Mouse (Mus musculus) hindbrain, embryonic 15.5 days (tissue): ENCODE data around the gene Bmp2k. TPM values are rescaled to one million over a fixed set of nuclear protein-coding genes. Genes with fewer than 3 reads are reported as not detected.

ENCODE experiments used
- ATAC-seq: fragments of 200-750 bp; cut with Nextera tagmentation; 2 replicates; pipeline ENCODE4 v1.8.0; 2017; ENCODE audit warnings: low read depth, moderate number of reproducible peaks, moderate TSS enrichment; ENCODE audit not compliant: low FRiP score
- H3K27ac ChIP-seq: fragments of 300-500 bp; sonication (generic); replicated peaks from 2 replicates; pipeline ENCODE4 v1.5.1; 2015; ENCODE audit warnings: mild to moderate bottlenecking, inconsistent platforms
- H3K27me3 ChIP-seq: fragments of 300-500 bp; sonication (generic); 2 replicates; pipeline ENCODE4 v1.6.1; 2015; ENCODE audit warnings: control low read depth, inconsistent platforms
- H3K36me3 ChIP-seq: fragments of 300-500 bp; sonication (generic); 2 replicates; pipeline ENCODE4 v1.6.1; 2015; ENCODE audit warnings: control low read depth, inconsistent platforms
- H3K4me1 ChIP-seq: fragments of 300-500 bp; sonication (generic); replicated peaks from 2 replicates; pipeline ENCODE4 v1.6.1; 2015; ENCODE audit warnings: control low read depth, inconsistent platforms
- H3K4me2 ChIP-seq: fragments of 300-500 bp; sonication (generic); 2 replicates; pipeline ENCODE4 v1.6.1; 2015; ENCODE audit warnings: moderate library complexity, mild to moderate bottlenecking, inconsistent platforms
- H3K4me3 ChIP-seq: fragments of 300-500 bp; sonication (generic); 2 replicates; pipeline ENCODE4 v1.5.1; 2015; ENCODE audit warnings: mild to moderate bottlenecking, inconsistent platforms
- H3K9ac ChIP-seq: fragments of 300-500 bp; sonication (generic); 2 replicates; pipeline ENCODE4 v1.6.1; 2015; ENCODE audit warnings: inconsistent platforms
- H3K9me3 ChIP-seq: fragments of 300-500 bp; sonication (generic); 2 replicates; pipeline ENCODE4 v1.6.1; 2016; ENCODE audit warnings: control low read depth, inconsistent platforms
- WGBS: fragments of 180-500 bp; shearing (Covaris S2); methylation state at CpG from one replicate; pipeline ENCODE4 v1.1.7; 2015; 5-methylcytosine and 5-hydroxymethylcytosine counted together
- polyA plus RNA-seq: library from polyadenylated mRNA; unstranded; fragments of >200 nt; fragmentation: Nextera tagmentation; extraction: Ambion mirVana; gene quantifications from 2 replicates; pipeline ENCODE4 v1.2.1, GENCODE M21; 2015

Gene Bmp2k
- polyA plus RNA-seq, 1 experiment from 2014 or later, result 9.9 TPM

DNA sequence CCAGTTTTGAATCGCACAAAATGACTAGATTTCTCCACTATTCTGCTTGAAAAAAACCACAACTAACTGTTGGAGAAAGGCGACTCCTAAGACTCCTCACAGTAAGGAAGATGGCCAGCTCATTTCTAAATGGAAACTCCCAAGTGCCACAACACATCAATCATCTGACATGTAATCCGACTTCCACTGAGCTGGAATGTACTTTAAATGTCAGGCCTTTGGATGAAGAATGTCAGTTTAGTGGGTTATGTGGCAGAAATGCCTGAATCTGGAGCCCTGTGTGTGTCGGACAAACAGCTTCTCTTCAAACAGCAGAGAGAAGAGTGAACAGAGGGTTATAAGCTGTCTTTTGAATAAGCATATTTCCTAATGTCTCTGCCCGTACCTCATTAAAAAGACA, 1.7 kb upstream of the Bmp2k start:
- ATAC-seq, result no peak
- 74% methylated on average over 5 of the region's 5 CpGs for WGBS
- Histone ChIP-seq H3K4me3 (no peak overlapping the region), H3K9ac (no peak overlapping the region), H3K4me1 (peaks cover 32% of the 10 kb centered on the region), H3K9me3 (no peaks in the 10 kb centered on the region), H3K27me3 (no peaks in the 10 kb centered on the region), H3K4me2 (0 out of 2 replicates have a peak overlapping the region, but pooled peaks have one; percentile 88), H3K36me3 (no peaks in the 10 kb centered on the region), H3K27ac (no peak overlapping the region)

DNA sequence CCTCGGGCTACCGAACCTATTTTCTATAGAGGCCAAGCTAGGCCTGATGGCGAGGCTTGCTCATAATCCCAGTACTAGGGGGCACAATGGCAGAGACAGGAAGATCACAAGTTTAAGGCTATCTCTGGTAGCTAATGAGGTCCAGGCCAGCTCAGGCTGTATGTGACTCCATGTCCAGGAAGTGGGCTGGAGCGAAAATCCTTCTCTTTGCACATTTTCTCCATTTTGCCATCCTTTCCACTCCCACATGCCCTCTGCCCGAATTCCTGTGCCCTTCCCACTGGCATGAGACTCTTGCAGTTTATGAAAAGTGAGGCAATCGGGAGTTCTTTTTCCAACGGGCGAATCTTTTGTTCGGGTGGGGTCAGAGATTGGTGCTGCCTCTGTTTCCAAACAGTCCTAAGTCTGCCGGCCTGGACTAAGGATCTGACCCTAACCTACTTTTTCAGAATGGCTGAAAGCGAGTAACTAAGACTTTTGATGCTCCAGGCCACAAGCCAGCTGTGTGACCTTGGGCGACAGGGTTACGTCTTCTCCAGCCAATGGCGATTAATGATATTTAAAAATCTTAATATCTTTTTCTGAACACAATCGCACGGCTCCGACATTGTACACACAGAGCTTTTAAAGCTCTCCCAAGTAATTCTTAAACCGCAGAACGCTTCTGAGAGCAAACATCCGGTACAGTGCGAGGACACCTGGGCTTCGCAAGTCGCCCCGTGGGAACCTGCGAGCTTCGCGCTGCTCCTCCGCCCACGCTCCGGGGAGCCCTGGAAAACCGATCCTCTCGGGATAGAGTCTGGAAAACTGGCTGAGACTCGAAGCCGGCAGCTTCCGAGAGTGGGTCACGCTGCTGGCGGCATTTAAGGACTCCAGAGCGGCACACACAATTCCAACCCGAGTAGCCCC, 834 bp upstream of the Bmp2k start:
- Histone ChIP-seq H3K9me3 (no peaks in the 10 kb centered on the region), H3K9ac (peak overlapping the region; percentile 72), H3K4me3 (peak overlapping the region; percentile 94), H3K4me2 (peak overlapping the region; percentile 88), H3K27me3 (no peaks in the 10 kb centered on the region), H3K36me3 (no peaks in the 10 kb centered on the region), H3K27ac (peak overlapping the region; percentile 90), H3K4me1 (peaks cover 32% of the 10 kb centered on the region)
- no peak for ATAC-seq
- 15% methylated on average over 39 of the region's 39 CpGs for WGBS

DNA sequence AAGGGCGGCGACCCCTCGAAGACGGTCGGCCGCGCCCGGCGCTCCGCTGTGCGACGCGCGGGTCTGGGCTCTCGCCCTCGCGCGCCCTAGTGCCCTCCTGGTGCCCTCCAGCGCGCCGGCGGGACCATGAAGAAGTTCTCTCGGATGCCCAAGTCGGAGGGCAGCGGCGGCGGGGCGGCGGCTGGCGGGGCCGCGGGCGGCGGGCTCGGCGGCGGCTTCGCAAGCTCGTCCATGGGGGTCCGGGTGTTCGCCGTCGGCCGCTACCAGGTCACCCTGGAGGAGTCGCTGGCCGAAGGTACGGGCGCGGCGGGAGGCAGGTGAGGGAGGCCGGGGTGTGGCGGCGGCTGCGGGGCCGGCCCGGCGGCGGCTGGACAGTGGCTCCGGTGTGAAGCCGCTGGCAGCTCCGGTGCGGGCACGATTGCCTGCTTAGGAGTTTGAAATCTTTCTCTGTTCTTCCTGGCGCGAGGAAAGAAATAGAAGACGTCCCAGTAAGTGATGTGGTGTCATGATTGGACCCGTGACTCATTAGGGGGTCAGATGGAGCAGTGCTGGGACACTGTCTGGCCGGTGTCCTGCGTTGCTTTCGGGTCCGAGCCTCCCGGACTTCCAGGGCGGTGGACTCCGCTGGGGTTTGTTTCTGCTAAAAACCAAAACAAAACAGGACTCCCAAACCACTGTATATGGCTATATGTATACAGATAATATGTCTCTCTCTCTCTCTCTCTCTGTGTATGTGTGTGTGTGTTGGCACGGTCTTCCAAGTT, 495 bp downstream of the Bmp2k start:
- WGBS, result under 1% methylated on average over 70 of the region's 75 CpGs
- Histone ChIP-seq H3K27me3 (no peaks in the 10 kb centered on the region), H3K9me3 (no peaks in the 10 kb centered on the region), H3K9ac (peak overlapping the region; percentile 72), H3K4me2 (peak overlapping the region; percentile 88), H3K27ac (peak overlapping the region; percentile 90), H3K4me3 (peak overlapping the region; percentile 94), H3K4me1 (peaks cover 32% of the 10 kb centered on the region), H3K36me3 (no peaks in the 10 kb centered on the region)
- peak; percentile 6 for ATAC-seq

DNA sequence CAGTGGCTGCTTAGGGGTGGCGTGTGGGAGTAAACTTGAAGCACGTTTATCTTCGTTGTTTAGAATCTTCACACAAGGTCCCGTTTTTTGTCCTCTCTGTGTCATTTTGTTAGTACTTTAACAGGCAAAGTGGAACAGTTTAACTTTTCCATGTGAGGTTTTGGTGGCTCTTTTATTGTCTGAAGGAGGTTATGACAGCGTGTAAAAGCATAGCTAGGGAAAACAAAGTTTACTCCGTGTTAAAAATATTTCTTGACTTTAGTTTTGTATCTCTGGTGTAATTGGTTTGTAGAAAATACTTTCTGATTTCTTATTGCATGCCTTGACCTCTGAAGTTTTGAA, 1.0 kb downstream of the Bmp2k start:
- Histone ChIP-seq H3K4me2 (peak overlapping the region; percentile 88), H3K4me3 (peak overlapping the region; percentile 94), H3K27ac (no peak overlapping the region), H3K36me3 (no peaks in the 10 kb centered on the region), H3K9ac (peak overlapping the region; percentile 72), H3K9me3 (no peaks in the 10 kb centered on the region), H3K4me1 (peaks cover 32% of the 10 kb centered on the region), H3K27me3 (no peaks in the 10 kb centered on the region)
- ATAC-seq, result no peak
- WGBS, result 10% methylated on average over 6 of the region's 6 CpGs

DNA sequence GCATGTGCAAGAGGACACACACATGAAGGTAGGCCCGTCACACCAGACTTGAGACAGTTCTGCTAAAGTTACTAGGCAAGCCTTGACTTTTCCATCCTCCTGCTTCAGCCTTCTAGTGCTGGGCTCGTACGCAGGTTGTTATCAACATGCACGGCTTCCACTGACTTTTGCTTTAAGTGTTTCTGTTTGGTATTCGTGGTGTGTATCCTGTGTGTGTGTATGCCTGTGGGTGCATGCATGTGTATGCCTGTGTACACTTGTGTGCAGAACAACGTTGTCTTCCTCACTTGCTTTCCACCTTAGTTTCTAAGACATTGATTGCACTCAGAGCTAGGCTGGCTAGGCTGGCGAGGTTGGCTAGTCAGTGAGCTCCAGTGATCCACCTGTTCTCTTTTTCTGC, 2.1 kb downstream of the Bmp2k start:
- Histone ChIP-seq H3K27ac (no peak overlapping the region), H3K4me1 (peaks cover 36% of the 10 kb centered on the region), H3K27me3 (no peaks in the 10 kb centered on the region), H3K4me2 (peak overlapping the region; percentile 88), H3K9ac (no peak overlapping the region), H3K4me3 (peak overlapping the region; percentile 94), H3K9me3 (no peaks in the 10 kb centered on the region), H3K36me3 (no peaks in the 10 kb centered on the region)
- ATAC-seq, result no peak
- 94% methylated on average over 7 of the region's 7 CpGs for WGBS

DNA sequence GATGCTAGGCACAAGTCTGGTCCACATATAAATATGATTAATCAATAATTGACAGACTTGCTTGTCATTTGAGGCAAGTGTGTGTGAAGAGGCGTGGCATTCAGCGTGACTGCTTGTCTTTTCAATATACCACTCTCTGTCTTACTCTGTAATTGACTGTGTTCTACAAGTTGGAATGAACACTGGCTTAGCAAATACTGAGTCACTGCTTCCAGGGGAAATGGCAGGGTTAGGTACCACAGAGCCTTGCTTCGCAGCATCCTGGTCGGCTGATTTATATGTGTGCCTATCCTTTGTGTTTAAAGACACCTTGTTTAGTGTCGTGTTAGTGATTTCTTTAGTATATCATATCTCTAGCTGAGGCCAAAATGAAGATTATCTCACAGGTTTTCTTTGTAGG, 3.0 kb downstream of the Bmp2k start:
- H3K4me2 ChIP-seq, result no peak overlapping the region
- H3K9me3 ChIP-seq, result no peaks in the 10 kb centered on the region
- no peak for ATAC-seq
- H3K4me1 ChIP-seq, result peaks cover 36% of the 10 kb centered on the region
- no peaks in the 10 kb centered on the region for H3K27me3 ChIP-seq
- H3K4me3 ChIP-seq, result no peak overlapping the region
- H3K9ac ChIP-seq, result no peak overlapping the region
- H3K27ac ChIP-seq, result no peak overlapping the region
- 88% methylated on average over 5 of the region's 5 CpGs for WGBS
- no peaks in the 10 kb centered on the region for H3K36me3 ChIP-seq

DNA sequence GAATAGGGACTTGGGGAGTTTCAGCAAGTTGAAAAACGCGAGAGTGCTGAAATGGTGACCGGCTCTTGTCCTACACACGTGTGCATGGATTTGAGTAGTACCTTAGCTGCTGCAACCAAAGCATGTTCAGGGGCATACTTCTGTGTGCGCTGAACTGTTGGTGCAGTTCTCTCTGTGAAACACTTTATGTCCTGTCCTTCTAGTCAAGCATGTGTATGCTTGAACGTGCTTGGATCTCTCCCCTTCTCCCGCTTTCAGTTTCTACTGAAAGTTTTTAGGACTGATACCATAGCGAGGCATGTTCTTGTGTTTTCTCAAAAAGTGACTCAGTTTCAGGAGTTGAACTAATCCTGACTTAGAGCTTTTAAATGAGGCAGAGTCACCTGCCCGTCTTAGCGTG, 3.7 kb downstream of the Bmp2k start:
- 89% methylated on average over 10 of the region's 10 CpGs for WGBS
- Histone ChIP-seq H3K4me3 (no peak overlapping the region), H3K9me3 (no peaks in the 10 kb centered on the region), H3K36me3 (no peaks in the 10 kb centered on the region), H3K27ac (no peak overlapping the region), H3K9ac (no peak overlapping the region), H3K27me3 (no peaks in the 10 kb centered on the region), H3K4me2 (no peak overlapping the region), H3K4me1 (peaks cover 31% of the 10 kb centered on the region)
- ATAC-seq, result no peak

DNA sequence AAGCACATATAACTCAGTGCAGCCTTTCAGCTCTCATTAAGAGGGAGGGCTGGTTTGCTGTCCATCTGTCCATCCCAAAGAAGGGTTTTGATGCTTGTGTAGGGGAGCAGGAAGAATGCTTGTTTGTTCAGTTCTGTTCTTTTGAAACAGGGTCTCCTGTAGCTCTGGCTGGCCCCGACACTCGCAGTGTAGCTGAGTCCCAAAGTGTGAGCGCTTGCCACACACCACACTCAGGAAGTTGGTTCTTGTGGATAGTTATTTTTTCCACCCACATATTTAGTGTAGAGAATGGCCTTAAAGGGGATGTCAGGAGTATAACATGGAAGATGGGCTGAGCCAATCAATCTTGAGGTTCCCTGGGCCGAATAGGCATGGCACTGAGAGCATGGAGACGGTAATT, 4.1 kb downstream of the Bmp2k start:
- H3K9ac ChIP-seq, result no peak overlapping the region
- no peak overlapping the region for H3K27ac ChIP-seq
- H3K9me3 ChIP-seq, result no peaks in the 10 kb centered on the region
- no peak overlapping the region for H3K4me3 ChIP-seq
- no peaks in the 10 kb centered on the region for H3K27me3 ChIP-seq
- peaks cover 27% of the 10 kb centered on the region for H3K4me1 ChIP-seq
- H3K36me3 ChIP-seq, result no peaks in the 10 kb centered on the region
- no peak overlapping the region for H3K4me2 ChIP-seq
- no peak for ATAC-seq
- 90% methylated on average over 5 of the region's 5 CpGs for WGBS

DNA sequence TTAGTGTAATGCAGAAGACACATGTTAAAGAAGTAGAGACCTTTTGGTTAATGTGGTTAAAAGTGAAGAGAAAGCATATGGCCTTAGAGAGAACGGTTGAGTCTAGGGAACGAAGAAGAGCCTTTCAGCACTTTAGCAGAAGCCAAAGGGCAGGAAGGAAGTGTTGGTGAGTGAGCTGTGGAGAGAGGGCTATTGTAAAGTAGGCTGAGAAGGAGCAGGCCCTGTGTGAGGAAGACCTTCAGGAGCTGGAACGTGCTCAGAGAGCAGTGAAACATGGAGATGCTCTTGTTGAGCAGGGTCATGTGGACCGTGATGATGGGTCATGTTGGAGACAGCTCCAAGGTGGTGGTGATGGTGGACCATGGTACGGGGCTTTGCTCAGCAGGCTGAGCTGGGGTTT, 4.8 kb downstream of the Bmp2k start:
- Histone ChIP-seq H3K9me3 (no peaks in the 10 kb centered on the region), H3K4me2 (no peak overlapping the region), H3K27ac (no peak overlapping the region), H3K4me1 (peaks cover 24% of the 10 kb centered on the region), H3K4me3 (no peak overlapping the region), H3K36me3 (no peaks in the 10 kb centered on the region), H3K27me3 (no peaks in the 10 kb centered on the region), H3K9ac (no peak overlapping the region)
- WGBS, result 94% methylated on average over 5 of the region's 5 CpGs
- ATAC-seq, result no peak

DNA sequence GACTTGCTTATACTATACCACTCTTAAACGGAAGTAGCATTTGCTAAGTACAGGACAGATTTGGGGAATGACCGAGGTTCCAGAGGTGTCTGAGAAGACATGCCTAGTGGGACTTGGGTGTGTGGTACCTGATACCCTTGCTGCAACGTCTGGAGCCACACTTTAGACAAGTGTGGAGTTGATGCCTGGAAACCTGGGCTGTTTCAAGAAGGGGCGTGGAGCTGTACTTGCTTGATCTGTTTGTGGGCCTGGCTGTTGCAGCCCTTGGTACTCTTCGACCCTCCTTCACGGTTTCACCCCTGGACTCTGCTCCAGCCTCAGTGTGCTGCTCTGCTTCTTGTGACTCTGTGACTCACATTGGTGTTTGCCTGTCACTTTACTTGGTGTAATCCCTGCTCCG, 5.4 kb downstream of the Bmp2k start:
- Histone ChIP-seq H3K36me3 (no peaks in the 10 kb centered on the region), H3K4me3 (no peak overlapping the region), H3K27me3 (no peaks in the 10 kb centered on the region), H3K9me3 (no peaks in the 10 kb centered on the region), H3K4me1 (peaks cover 24% of the 10 kb centered on the region), H3K9ac (no peak overlapping the region), H3K27ac (no peak overlapping the region), H3K4me2 (no peak overlapping the region)
- 90% methylated on average over 7 of the region's 7 CpGs for WGBS
- ATAC-seq, result no peak

DNA sequence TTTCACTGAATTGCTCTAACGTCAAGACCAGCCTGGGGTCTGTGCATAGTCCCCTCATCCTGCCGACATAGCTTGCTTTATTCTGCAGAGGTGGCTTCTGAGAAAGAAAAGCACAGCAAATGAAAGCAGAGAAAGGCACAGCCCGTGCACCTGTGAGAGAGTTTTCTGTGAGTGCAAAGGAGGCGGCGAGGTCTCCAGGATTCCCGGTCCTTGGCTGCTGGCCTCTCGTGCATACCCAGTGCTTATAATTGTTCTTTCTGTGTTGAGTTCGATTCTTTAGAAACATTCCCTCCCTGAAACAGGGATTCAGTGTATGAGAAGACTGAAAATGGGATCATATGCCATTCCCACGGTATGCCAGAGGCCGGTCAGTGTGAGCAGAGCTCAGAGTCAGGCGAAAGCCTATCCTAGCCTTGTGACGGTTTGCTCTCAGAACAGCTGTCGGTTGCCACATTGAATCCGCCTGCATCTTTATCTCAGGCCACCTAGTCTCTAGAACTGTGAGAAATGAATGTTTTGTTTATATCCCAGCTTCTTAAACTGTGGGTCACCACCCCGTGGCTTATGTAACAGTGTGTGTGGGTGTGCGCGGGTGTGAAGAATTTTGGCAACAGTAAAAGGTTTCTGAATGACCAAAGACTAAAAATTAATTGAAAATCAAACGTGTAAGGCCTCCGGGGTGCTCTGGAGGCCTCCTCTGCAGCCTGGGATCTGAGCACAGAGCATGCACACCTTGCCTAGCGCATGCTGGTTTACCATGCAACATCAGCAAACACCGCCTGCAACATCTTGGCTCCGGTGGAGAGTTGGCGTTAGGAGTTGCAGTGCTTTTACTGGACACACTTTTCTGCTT, 6.9 kb downstream of the Bmp2k start:
- WGBS, result 77% methylated on average over 23 of the region's 23 CpGs
- ATAC-seq, result no peak
- H3K4me3 ChIP-seq, result no peak overlapping the region
- H3K27ac ChIP-seq, result no peak overlapping the region
- H3K27me3 ChIP-seq, result no peaks in the 10 kb centered on the region
- no peak overlapping the region for H3K4me2 ChIP-seq
- peaks cover 11% of the 10 kb centered on the region for H3K4me1 ChIP-seq
- no peak overlapping the region for H3K9ac ChIP-seq
- H3K9me3 ChIP-seq, result no peaks in the 10 kb centered on the region
- no peaks in the 10 kb centered on the region for H3K36me3 ChIP-seq

DNA sequence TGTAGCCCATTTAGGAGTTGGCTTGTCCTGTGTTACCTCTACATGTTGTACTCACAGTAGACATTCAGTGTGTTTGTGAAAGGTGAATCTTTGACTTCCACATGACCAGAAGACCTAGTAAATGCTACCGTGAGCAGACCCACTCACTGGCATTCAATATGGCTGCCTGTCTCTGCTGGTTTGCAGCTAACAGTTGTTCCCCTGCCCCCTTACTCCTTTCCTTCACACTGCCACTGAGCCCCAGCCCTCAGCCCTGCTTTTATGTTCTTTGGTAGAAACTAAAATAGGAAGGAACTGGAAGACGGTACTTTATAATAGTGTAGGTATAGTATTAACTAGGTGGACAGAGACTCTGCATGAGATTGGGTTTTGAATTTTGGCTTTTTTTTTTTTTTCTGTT, 8.4 kb downstream of the Bmp2k start:
- WGBS, result 85% methylated on average over 2 of the region's 2 CpGs
- Histone ChIP-seq H3K9ac (no peak overlapping the region), H3K4me2 (no peak overlapping the region), H3K9me3 (no peaks in the 10 kb centered on the region), H3K4me3 (no peak overlapping the region), H3K4me1 (peaks cover 3% of the 10 kb centered on the region; the same call in 1 of the 2 replicates), H3K27me3 (no peaks in the 10 kb centered on the region), H3K36me3 (no peaks in the 10 kb centered on the region), H3K27ac (no peak overlapping the region)
- no peak for ATAC-seq
